Mouse (Mus musculus): ENCODE measurements around the gene Olfr46. TPM values are rescaled to one million over a fixed set of nuclear protein-coding genes. Genes with fewer than 3 reads are reported as not detected.
"Not testable (repeated sequence)": the region's sequence is repeated elsewhere in the genome, so short reads cannot be mapped to it uniquely, and the experiment has no call there.

Gene Olfr46
- 0.03 and 0.04 TPM in 2 replicates for polyA plus RNA-seq (2015; fragmentation: Nextera tagmentation; extraction: Ambion mirVana)

DNA sequence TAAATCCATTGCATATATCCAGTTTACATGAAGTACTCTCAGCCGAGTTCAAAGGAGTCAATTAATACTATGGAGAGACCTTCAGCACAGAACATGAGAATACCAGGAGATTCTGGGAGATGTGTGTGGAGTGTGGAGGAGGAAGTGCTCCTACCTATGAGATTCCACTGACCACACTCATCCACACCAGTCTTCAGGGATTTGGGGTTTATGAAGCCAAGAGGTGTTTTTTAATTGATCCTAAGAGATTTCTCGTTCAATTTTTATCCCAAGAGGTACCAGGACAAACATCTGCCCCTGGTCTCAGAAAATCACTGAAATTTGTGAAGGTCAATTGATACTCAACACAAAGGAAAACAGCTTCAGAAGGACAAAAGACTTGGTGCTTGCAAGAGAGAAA, at the start of gene Olfr46:
TSS of gene Olfr46 (plus strand) at position 301 of the 400 bp plus-strand sequence.
- not testable (repeated sequence) for H3K4me2 ChIP-seq; H3K27ac ChIP-seq; H3K36me3 ChIP-seq (replicated peaks); H3K4me3 ChIP-seq; H3K9me3 ChIP-seq; H3K4me1 ChIP-seq; H3K9ac ChIP-seq; H3K27me3 ChIP-seq (replicated peaks); ATAC-seq (replicated peaks)
- WGBS = 72% methylated on average over 2 of the region's 2 CpGs

DNA sequence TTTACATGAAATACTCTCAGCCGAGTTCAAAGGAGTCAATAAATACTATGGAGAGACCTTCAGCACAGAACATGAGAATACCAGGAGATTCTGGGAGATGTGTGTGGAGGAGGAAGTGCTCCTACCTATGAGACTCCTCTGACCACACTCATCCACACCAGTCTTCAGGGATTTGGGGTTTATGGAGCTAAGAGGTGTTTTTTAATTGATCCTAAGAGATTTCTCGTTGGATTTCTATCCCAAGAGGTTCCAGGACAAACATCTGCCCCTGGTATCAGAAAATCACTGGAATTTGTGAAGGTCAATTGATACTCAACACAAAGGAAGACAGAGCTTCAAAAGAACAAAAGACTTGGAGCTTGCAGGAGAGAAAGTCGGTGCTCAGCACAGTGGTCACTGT, 33.5 kb upstream of the Olfr46 start, which contains the start of gene Olfr538:
TSS of gene Olfr538 (plus strand) at position 301 of the 400 bp plus-strand sequence.
- no peaks in the 10 kb centered on the region for H3K36me3 ChIP-seq (replicated peaks)
- H3K4me3 ChIP-seq = no peak within 1 kb of the TSS
- H3K9ac ChIP-seq = no peak within 1 kb of the TSS
- no peak within 1 kb of the TSS for H3K4me2 ChIP-seq
- WGBS = 54% methylated on average over 3 of the region's 3 CpGs
- no peaks in the 10 kb centered on the region for H3K9me3 ChIP-seq
- no peak for ATAC-seq (replicated peaks)
- H3K27ac ChIP-seq = no peak within 1 kb of the TSS
- H3K27me3 ChIP-seq (replicated peaks) = no peaks in the 10 kb centered on the region
- H3K4me1 ChIP-seq = no peaks in the 10 kb centered on the region

DNA sequence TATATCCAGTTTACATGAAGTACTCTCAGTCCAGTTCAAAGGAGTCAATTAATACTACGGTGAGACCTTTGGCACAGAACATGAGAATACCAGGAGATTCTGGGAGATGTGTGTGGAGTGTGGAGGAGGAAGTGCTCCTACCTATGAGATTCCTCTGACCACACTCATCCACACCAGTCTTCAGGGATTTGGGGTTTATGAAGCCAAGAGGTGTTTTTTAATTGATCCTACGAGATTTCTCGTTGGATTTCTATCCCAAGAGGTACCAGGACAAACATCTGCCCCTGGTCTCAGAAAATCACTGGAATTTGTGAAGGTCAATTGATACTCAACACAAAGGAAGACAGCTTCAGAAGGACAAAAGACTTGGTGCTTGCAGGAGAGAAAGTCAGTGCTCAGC, 27.6 kb downstream of the Olfr46 start, which contains the start of gene Olfr61:
TSS of gene Olfr61 (plus strand) at position 301 of the 400 bp plus-strand sequence.
- not testable (repeated sequence) for H3K9me3 ChIP-seq; H3K27me3 ChIP-seq (replicated peaks); H3K4me2 ChIP-seq; H3K36me3 ChIP-seq (replicated peaks); H3K4me3 ChIP-seq; H3K27ac ChIP-seq; H3K9ac ChIP-seq; H3K4me1 ChIP-seq; ATAC-seq (replicated peaks)
- WGBS = 88% methylated on average over 3 of the region's 3 CpGs

DNA sequence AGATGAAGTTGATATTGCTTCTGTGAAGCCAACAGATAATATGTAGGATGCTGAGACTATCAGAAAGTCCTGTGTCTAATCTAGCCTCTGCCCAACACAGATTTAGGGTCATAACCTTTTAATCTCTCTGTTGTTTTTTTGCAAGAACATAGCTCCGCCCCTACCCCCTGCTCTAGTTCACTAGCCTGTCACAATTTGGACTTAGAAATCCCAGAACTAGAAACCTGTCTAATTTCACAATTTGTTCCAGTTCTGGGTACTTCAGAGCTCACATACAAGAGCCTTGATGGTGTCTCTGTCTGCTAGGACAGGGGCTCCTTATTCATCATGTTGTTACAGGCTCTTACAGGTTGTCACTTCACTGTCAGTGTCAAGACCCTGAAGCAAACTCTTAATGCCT, 29.5 kb downstream of the Olfr46 start:
- Histone ChIP-seq H3K27me3 (replicated peaks) (no peaks in the 10 kb centered on the region), H3K9me3 (no peaks in the 10 kb centered on the region), H3K4me3 (no peak overlapping the region), H3K4me2 (no peak overlapping the region), H3K4me1 (no peaks in the 10 kb centered on the region), H3K9ac (no peak overlapping the region), H3K27ac (no peak overlapping the region), H3K36me3 (replicated peaks) (no peaks in the 10 kb centered on the region)
- ATAC-seq (replicated peaks) = no peak
- 60% methylated on average over 1 of the region's 1 CpGs for WGBS

DNA sequence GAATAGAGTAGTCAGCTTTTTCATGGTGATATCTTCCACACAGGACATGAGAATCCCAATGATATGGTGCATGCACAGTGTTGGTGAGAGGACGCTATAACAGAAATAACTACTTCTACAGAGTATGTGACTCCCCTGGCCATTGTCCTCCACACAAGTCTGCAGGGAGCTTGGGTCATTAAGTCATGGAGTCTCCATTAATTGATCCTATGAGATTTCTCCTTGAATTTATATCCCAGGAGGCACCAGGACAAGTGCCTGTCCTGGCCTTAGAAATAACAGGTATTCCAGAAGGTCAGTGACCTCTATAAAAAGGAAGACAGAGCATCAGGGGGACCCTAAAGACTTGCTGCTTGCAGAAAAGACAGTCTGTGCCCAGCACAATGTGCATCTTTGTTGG, 45.1 kb downstream of the Olfr46 start, which contains the start of gene Olfr53:
TSS of gene Olfr53 (plus strand) at position 301 of the 400 bp plus-strand sequence.
- Histone ChIP-seq H3K9me3 (no peaks in the 10 kb centered on the region), H3K4me1 (no peaks in the 10 kb centered on the region), H3K9ac (no peak within 1 kb of the TSS), H3K27me3 (replicated peaks) (no peaks in the 10 kb centered on the region), H3K4me2 (no peak within 1 kb of the TSS), H3K4me3 (no peak within 1 kb of the TSS), H3K27ac (no peak within 1 kb of the TSS), H3K36me3 (replicated peaks) (no peaks in the 10 kb centered on the region)
- WGBS = 79% methylated on average over 1 of the region's 1 CpGs
- ATAC-seq (replicated peaks) = no peak

DNA sequence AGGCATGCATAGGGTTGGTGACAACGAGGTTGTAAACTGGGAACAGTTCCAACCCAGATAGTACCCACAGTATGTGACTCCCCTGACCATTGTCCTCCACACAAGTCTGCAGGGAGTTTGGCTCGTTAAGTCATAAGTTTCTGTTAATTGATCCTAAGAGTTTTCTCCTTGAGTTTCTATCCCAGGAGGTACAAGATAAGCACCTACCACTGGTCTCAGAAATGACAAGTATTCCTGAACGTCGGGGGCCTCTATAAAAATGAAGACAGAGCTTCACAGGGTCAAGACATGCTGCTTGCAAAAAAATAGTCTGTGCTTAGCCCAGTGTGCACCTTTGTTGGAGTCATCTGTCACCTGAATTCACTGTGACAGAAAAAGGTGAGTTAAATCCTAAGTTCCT, 58.6 kb downstream of the Olfr46 start, which contains the start of gene Olfr539:
TSS of gene Olfr539 (plus strand) at position 301 of the 400 bp plus-strand sequence.
- Histone ChIP-seq H3K4me3 (no peak within 1 kb of the TSS), H3K27me3 (replicated peaks) (no peaks in the 10 kb centered on the region), H3K9ac (no peak within 1 kb of the TSS), H3K36me3 (replicated peaks) (no peaks in the 10 kb centered on the region), H3K9me3 (no peaks in the 10 kb centered on the region), H3K4me1 (no peaks in the 10 kb centered on the region), H3K4me2 (no peak within 1 kb of the TSS), H3K27ac (no peak within 1 kb of the TSS)
- 82% methylated on average over 4 of the region's 4 CpGs for WGBS
- no peak for ATAC-seq (replicated peaks)

Other genes with a start within 250 kb of the Olfr46 start
- not detected in 2 replicates for gene Olfr60, start 239.6 kb upstream of the Olfr46 start, polyA plus RNA-seq (2015; fragmentation: Nextera tagmentation; extraction: Ambion mirVana)
- gene Olfr530, start 224.9 kb upstream of the Olfr46 start, polyA plus RNA-seq (2015; fragmentation: Nextera tagmentation; extraction: Ambion mirVana) = not detected in 2 replicates
- gene Olfr531, start 198.4 kb upstream of the Olfr46 start, polyA plus RNA-seq (2015; fragmentation: Nextera tagmentation; extraction: Ambion mirVana) = not detected in 2 replicates
- not detected in 2 replicates for gene Olfr532, start 179.6 kb upstream of the Olfr46 start, polyA plus RNA-seq (2015; fragmentation: Nextera tagmentation; extraction: Ambion mirVana)
- not detected in 2 replicates for gene Olfr533, start 137.9 kb upstream of the Olfr46 start, polyA plus RNA-seq (2015; fragmentation: Nextera tagmentation; extraction: Ambion mirVana)
- gene Olfr535, start 117.1 kb upstream of the Olfr46 start, polyA plus RNA-seq (2015; fragmentation: Nextera tagmentation; extraction: Ambion mirVana) = not detected in 2 replicates
- gene Olfr536, start 93.9 kb upstream of the Olfr46 start, polyA plus RNA-seq (2015; fragmentation: Nextera tagmentation; extraction: Ambion mirVana) = not detected in 2 replicates
- not detected in 2 replicates for gene Olfr538, start 33.4 kb upstream of the Olfr46 start, polyA plus RNA-seq (2015; fragmentation: Nextera tagmentation; extraction: Ambion mirVana)
- gene Olfr61, start 27.7 kb downstream of the Olfr46 start, polyA plus RNA-seq (2015; fragmentation: Nextera tagmentation; extraction: Ambion mirVana) = not detected in 2 replicates
- gene Olfr53, start 45.2 kb downstream of the Olfr46 start, polyA plus RNA-seq (2015; fragmentation: Nextera tagmentation; extraction: Ambion mirVana) = not detected in 2 replicates
- not detected in 2 replicates for gene Olfr539, start 58.7 kb downstream of the Olfr46 start, polyA plus RNA-seq (2015; fragmentation: Nextera tagmentation; extraction: Ambion mirVana)
- not detected in 2 replicates for gene Olfr45, start 80.7 kb downstream of the Olfr46 start, polyA plus RNA-seq (2015; fragmentation: Nextera tagmentation; extraction: Ambion mirVana)
- gene Olfr541, start 96.0 kb downstream of the Olfr46 start, polyA plus RNA-seq (2015; fragmentation: Nextera tagmentation; extraction: Ambion mirVana) = not detected in 2 replicates
- not detected in 2 replicates for gene Cyp2e1, start 162.5 kb downstream of the Olfr46 start, polyA plus RNA-seq (2015; fragmentation: Nextera tagmentation; extraction: Ambion mirVana)
- gene Syce1, start 186.6 kb downstream of the Olfr46 start, polyA plus RNA-seq (2015; fragmentation: Nextera tagmentation; extraction: Ambion mirVana) = 0.45 and 0.55 TPM in 2 replicates
- 34.1 and 36.5 TPM in 2 replicates for gene Zfp941, start 220.9 kb downstream of the Olfr46 start, polyA plus RNA-seq (2015; fragmentation: Nextera tagmentation; extraction: Ambion mirVana)
- 0.38 TPM in 1 of 2 replicates, not detected in the other for gene Urah, start 233.7 kb downstream of the Olfr46 start, polyA plus RNA-seq (2015; fragmentation: Nextera tagmentation; extraction: Ambion mirVana)
- not detected in 2 replicates for gene Scgb1c1, start 244.3 kb downstream of the Olfr46 start, polyA plus RNA-seq (2015; fragmentation: Nextera tagmentation; extraction: Ambion mirVana)
- not detected in 2 replicates for gene Odf3, start 246.5 kb downstream of the Olfr46 start, polyA plus RNA-seq (2015; fragmentation: Nextera tagmentation; extraction: Ambion mirVana)

Measured in midbrain, embryonic 15.5 days (tissue).